Mouse (Mus musculus): Measurements from ENCODE around the gene Cyp24a1.
"Not testable (repeated sequence)": the region's sequence is repeated elsewhere in the genome, so short reads cannot be mapped to it uniquely, and the experiment has no call there.

Cyp24a1 gene

DNA sequence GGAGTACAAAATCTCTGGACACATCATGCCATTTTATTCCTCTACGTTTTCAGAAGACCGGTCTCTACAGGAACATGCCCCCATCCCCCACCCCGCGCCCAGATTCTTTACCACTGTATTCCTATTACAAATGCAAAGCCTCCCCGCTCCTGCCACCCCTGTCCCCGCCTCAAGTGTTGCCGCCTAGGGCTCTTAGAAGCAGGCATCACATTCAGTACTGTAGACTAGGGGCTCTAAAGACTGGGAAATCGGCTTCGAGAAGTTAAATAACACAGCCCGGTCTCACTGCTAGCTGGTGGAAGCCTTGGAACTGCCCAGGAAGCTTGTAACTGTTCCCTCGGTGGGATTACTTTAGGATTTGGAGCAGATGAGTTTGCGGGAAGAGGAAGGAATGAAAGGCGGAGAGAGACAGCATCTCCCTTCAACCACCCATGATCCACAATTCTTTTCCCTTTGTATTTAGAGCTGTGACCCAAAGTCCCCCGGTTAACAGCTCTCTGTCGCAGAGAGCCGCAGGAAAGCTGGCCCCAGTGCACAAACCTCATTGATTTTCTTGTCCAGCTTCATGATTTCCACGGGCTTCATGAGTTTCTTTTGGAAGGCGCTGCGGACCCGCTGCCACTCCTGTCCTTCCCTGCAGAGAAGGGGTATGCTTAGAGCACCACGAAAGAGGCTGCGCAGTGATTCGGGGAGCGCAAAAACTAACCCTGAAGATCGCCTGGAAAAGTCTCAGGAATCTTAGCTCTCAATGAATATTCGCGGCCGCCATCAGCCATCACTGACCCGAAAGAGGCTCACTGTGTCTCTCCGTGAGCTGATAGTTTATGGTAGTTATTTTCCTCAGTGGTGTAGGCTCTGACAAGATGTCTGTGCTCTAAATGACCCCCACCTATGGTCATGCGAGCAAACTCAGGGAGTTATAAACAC, 1.9 kb downstream of the Cyp24a1 start:
- no peak for DNase-seq (ENCODE audit: low read depth)

GRCm38 (mm10) chr2:170487890-170488502, 8.9 kb downstream of the Cyp24a1 start:
- no peak for DNase-seq (ENCODE audit: low read depth)

- no peak for DNase-seq (ENCODE audit: low read depth)
These were observed 9.7 kb downstream of the Cyp24a1 start for GRCm38 (mm10) chr2:170487202-170487601.

DNA sequence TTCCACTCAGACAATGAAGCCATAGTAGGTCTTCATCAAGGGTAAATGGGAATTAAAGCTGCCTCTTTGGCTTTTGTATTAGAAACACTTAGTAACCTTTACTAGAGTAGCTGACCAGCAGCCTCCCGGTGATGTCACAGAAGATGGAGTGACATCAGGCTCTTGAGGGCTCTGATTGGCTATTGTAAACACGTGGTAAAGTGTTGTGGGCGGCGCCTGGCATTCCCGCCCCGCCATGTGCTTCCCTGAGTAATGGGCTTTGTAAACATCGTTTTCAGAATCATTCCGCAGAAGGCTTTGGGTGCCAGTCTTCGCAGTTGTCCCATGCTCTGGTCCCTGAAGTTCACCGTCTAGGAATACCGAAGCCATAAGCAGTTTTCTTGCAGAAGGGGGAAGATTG, 13.0 kb downstream of the Cyp24a1 start:
- no peak for DNase-seq (ENCODE audit: low read depth)

GRCm38 (mm10) chr2:170482019-170482540, 14.9 kb downstream of the Cyp24a1 start:
- no peak for DNase-seq (ENCODE audit: low read depth)

GRCm38 (mm10) chr2:170476643-170477042, 20.3 kb downstream of the Cyp24a1 start:
- no peak for DNase-seq (ENCODE audit: low read depth)

DNA sequence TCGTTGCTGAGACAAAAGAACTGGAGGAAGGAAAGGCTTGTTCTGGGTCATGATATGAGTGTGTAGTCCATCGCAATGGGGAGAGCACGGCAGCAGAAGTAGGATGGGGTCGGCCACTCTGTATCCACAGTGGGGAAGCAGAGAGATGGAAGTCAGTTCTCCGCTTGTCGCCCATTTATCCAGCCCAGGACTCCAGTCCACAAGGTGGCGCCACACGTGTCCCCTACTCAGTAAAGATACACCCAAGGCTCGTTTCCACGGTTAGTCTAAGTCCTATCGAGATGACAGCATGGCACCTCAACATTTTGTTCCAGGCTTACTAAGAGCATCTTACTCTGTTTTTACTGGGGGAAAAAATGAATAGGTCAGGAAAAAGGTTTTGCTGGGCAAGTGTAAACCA, 20.7 kb downstream of the Cyp24a1 start:
- DNase-seq (ENCODE audit: low read depth) = no peak

- DNase-seq (ENCODE audit: low read depth) = no peak
These were observed 21.8 kb downstream of the Cyp24a1 start for GRCm38 (mm10) chr2:170475164-170475563.

DNA sequence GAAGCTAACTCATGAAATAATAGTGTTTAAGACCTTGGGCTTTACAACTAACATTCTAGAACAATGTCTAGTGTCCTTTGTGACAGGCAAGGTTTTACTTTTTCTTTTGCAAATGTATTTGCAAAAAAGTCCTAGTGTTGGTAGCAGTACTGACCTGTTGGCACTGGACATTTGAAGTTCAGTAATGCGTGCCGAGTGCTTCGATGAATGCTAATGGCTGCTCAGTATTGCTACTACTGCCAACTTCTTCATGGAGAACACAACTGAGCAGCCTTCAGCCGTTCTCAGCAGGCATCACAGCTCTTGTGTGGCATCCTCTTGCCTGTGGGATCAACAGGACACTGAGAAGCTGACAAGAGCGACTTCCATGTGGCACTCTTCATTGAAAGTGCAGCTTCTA, 22.8 kb downstream of the Cyp24a1 start:
- DNase-seq (ENCODE audit: low read depth) = no peak

DNA sequence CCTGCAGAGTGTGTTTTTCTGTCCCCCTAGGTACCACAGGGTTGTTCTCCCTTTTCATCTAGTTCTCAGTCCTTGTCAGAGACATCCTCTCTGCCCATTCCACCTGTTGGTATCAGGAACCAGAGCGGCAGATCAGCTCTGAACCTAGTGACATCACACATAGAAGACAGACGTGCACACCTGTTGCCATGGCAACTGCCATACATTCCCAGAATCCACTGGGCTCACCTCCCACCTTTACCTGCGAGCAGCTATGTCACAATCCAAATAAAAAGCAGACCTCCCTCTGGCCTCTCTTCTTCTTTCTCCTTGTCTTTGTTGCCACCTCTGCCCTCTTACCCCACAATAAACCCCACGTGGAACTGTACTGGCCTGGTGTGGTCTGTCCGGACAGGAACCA, 26.4 kb downstream of the Cyp24a1 start:
- no peak for DNase-seq (ENCODE audit: low read depth)

GRCm38 (mm10) chr2:170469616-170470308, 27.2 kb downstream of the Cyp24a1 start:
- peak; percentile 6 for DNase-seq (ENCODE audit: low read depth)

DNA sequence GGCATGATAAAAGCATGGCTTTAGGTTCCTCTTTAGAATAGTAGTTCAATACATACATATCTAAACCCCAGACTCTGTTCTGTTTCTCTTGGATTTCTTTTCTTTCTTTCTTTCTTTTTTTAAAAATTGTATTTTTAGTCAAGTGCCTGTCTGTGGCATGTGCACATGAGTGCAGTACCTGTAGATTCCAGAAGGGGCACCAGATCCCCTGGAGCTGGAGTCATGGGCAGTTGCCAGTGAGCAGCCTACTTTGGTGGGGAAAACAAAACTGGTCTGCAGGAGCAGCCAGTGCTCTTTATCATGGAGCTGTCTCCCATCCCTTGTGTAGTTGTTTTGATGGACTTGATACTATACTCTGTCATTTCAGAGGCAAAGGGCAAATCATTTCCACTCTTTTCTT, 28.9 kb downstream of the Cyp24a1 start:
- DNase-seq (ENCODE audit: low read depth) = peak; percentile 20

DNA sequence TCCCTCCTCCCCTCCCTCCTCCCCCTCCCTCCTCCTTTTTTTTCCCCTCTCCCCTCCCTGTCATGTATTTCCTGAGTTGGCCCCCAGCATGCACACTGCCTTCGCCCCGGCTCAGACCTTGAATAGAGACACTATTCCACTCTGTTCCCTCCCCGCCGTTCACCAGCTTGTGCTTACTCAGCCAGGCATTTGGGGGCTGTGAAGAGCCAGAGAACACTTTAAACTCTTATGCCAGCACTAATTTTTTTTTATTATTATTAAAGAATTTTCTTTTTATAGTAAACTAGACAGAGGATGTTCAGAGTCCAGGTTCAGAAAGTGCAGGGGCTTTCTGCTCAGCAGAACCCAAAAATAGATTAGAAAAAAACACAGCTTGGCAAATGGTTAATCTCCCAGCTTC, 32.1 kb downstream of the Cyp24a1 start:
- DNase-seq (ENCODE audit: low read depth) = no peak

GRCm38 (mm10) chr2:170461652-170462051, 35.3 kb downstream of the Cyp24a1 start:
- no peak for DNase-seq (ENCODE audit: low read depth)

DNA sequence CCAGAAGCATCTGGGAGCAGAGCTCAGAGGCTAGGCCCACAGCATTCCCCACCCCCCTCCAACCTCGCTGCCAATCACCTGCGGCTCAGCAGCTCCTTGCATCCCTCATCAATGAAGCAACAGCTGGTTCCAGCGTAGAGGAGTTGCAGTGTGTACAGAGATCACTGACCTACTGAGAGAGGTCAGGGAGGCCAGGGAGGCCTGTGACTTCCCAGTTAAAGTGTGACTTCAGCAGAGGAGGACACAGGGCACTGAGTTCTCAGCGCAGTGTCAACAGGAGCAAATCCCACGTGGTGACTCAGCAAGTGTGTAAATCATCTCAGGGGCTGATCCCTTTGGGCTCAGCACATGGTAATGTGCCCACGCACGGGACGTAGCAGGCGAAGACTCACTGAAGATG, 37.1 kb downstream of the Cyp24a1 start:
- no peak for DNase-seq (ENCODE audit: low read depth)

GRCm38 (mm10) chr2:170459183-170459582, 37.8 kb downstream of the Cyp24a1 start:
- DNase-seq (ENCODE audit: low read depth) = no peak

DNA sequence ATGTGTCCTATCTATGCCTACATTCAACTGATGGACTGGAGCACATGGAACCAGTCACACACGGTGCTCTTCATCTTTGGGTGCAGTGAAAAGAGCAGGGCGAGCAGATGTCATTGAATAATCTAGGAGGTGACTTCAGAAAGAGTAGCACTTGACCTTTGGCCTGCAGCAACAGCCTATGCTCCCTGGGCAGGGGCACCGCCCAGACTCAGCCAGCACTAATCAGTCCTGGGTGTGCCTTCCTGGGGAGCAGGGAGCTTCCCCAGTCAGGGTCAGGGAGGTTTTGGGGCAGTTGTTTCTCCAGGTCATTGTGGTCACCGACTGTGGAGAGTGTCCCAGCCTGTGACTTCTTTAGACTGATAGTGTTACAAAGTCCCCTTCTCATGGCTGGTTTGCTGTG, 43.1 kb downstream of the Cyp24a1 start:
- DNase-seq (ENCODE audit: low read depth) = not testable (repeated sequence)

- DNase-seq (ENCODE audit: low read depth) = peak; percentile 67
These were observed 46.0 kb downstream of the Cyp24a1 start for GRCm38 (mm10) chr2:170450933-170451332.

- no peak for DNase-seq (ENCODE audit: low read depth)
These were observed 49.3 kb downstream of the Cyp24a1 start for GRCm38 (mm10) chr2:170447651-170448050.

DNA sequence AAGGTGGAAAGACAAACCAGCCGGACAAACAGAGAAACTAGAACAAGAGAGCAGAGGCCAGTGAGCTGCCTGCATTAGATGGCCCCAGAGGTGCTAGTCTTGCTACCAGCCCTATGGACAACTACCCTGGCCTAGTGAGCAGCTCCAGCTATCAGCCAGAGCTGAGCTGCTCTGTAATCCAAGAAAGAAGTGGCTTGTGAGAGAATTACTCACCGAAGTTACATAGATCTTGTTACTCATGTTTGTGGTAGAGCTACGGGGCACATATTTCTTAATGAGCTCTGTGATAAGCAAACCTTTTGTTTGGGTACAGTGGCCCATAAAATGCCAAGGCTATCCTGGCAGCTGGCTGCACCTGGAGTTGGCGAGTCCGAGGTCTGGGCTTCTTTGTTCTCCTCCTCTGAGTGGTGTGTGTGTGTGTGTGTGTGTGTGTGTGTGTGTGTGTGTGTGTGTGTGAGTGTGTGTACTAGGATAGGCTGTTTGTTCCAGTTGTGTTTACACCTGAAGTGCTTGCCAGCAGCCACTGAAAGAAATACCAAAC, 50.0 kb downstream of the Cyp24a1 start:
- no peak for DNase-seq (ENCODE audit: low read depth)

GRCm38 (mm10) chr2:170445861-170446260, 51.1 kb downstream of the Cyp24a1 start:
- DNase-seq (ENCODE audit: low read depth) = no peak

GRCm38 (mm10) chr2:170442535-170442934, 54.4 kb downstream of the Cyp24a1 start:
- no peak for DNase-seq (ENCODE audit: low read depth)
